Mouse (Mus musculus) neural tube, embryonic 13.5 days (tissue): ENCODE data around the gene Krtap27-1. TPM values are rescaled to one million over a fixed set of nuclear protein-coding genes. Genes with fewer than 3 reads are reported as not detected.

Experiments used
- ATAC-seq: fragments of 200-750 bp; cut with Nextera tagmentation; 2 replicates; pipeline ENCODE4 v1.8.0; 2017; ENCODE audit warnings: low read depth, mild to moderate bottlenecking, moderate TSS enrichment, moderate library complexity
- H3K27ac ChIP-seq: fragments of 300-500 bp; sonication (generic); replicated peaks from 2 replicates; pipeline ENCODE4 v1.5.1; 2015; ENCODE audit warnings: moderate library complexity, mild to moderate bottlenecking, inconsistent platforms
- H3K27me3 ChIP-seq: fragments of 300-500 bp; sonication (generic); 2 replicates; pipeline ENCODE4 v1.6.1; 2015; ENCODE audit warnings: mild to moderate bottlenecking, inconsistent platforms
- H3K36me3 ChIP-seq: fragments of 300-500 bp; sonication (generic); 2 replicates; pipeline ENCODE4 v1.6.1; 2015; ENCODE audit warnings: mild to moderate bottlenecking, inconsistent platforms
- H3K4me1 ChIP-seq: fragments of 300-500 bp; sonication (generic); replicated peaks from 2 replicates; pipeline ENCODE4 v1.6.1; 2015; ENCODE audit warnings: inconsistent platforms
- H3K4me2 ChIP-seq: fragments of 300-500 bp; sonication (generic); 2 replicates; pipeline ENCODE4 v1.6.1; 2015; ENCODE audit warnings: inconsistent platforms, mild to moderate bottlenecking, moderate library complexity
- H3K4me3 ChIP-seq: fragments of 300-500 bp; sonication (generic); 2 replicates; pipeline ENCODE4 v1.5.1; 2015; ENCODE audit warnings: mild to moderate bottlenecking, inconsistent platforms
- H3K9ac ChIP-seq: fragments of 300-500 bp; sonication (generic); 2 replicates; pipeline ENCODE4 v1.6.1; 2015; ENCODE audit warnings: moderate library complexity, mild to moderate bottlenecking, inconsistent platforms
- H3K9me3 ChIP-seq: fragments of 300-500 bp; sonication (generic); 2 replicates; pipeline ENCODE4 v1.6.1; 2016; ENCODE audit warnings: inconsistent platforms
- WGBS: fragments of 180-500 bp; shearing (Covaris S2); methylation state at CpG from one replicate; pipeline ENCODE4 v1.1.7; 2015; 5-methylcytosine and 5-hydroxymethylcytosine counted together
- polyA plus RNA-seq: library from polyadenylated mRNA; unstranded; fragments of >200 nt; fragmentation: Nextera tagmentation; extraction: Ambion mirVana; gene quantifications from 2 replicates; pipeline ENCODE4 v1.2.1, GENCODE M21; 2015

Krtap27-1 gene
- not detected in 2 replicates for polyA plus RNA-seq

GRCm38 (mm10) chr16:88671571-88671970 is at the start of gene Krtap27-1:
Gene Krtap27-1 (minus strand): TSS chr16:88671671.
- no peaks in the 10 kb centered on the region for H3K9me3 ChIP-seq
- H3K4me1 ChIP-seq, result no peaks in the 10 kb centered on the region
- no peaks in the 10 kb centered on the region for H3K36me3 ChIP-seq
- H3K27ac ChIP-seq, result no peak within 1 kb of the TSS
- no peak within 1 kb of the TSS for H3K4me2 ChIP-seq
- no peak within 1 kb of the TSS for H3K4me3 ChIP-seq
- H3K9ac ChIP-seq, result no peak within 1 kb of the TSS
- no peak for ATAC-seq
- WGBS, result 93% methylated on average over 4 of the region's 4 CpGs
- no peaks in the 10 kb centered on the region for H3K27me3 ChIP-seq

DNA sequence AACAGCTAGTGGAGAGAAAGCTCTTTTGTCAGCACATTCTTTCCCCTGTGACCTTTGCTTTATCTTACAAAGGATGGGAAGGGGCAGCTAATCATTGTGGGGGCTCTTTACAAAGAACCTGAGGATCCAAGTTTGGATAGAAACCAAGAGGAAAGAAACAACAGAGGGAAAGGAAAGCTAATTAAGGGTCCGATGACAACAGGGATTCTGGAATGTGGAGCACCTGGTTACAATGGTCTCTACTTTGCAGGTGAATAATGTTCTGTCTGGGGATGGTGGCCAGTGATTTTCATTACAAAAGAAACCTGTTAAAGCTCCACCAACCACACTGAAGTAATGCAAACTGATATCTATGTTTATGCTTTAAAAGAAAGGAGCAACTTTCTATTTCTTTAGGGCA is 48.6 kb upstream of the Krtap27-1 start:
- Histone ChIP-seq H3K4me3 (no peak overlapping the region), H3K27ac (no peak overlapping the region), H3K9ac (no peak overlapping the region), H3K9me3 (no peaks in the 10 kb centered on the region), H3K4me1 (peaks cover 6% of the 10 kb centered on the region), H3K36me3 (no peaks in the 10 kb centered on the region), H3K27me3 (no peaks in the 10 kb centered on the region), H3K4me2 (no peak overlapping the region)
- WGBS, result 24% methylated on average over 1 of the region's 1 CpGs
- no peak for ATAC-seq

DNA sequence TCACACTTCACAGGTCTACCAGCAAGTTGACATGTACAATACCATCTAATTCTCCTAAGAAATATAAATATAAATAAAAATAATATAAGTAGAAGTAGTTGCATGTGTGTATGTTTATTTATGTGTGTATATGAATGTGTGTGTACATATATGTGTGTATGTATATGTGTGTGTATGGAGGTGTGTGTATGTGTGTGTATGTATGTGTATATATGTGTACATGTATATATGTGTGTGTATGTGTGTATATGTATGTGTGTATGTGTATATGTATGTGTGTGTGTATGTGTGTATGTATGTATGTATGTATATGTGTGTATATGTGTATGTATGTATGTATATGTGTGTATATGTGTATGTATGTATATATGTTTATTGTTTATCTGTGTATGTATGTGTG is 45.1 kb upstream of the Krtap27-1 start:
- H3K36me3 ChIP-seq, result no peaks in the 10 kb centered on the region
- H3K4me1 ChIP-seq, result no peaks in the 10 kb centered on the region
- no peaks in the 10 kb centered on the region for H3K27me3 ChIP-seq
- H3K9ac ChIP-seq, result no peak overlapping the region
- no peak overlapping the region for H3K27ac ChIP-seq
- no peak overlapping the region for H3K4me3 ChIP-seq
- no peaks in the 10 kb centered on the region for H3K9me3 ChIP-seq
- no peak for ATAC-seq
- H3K4me2 ChIP-seq, result no peak overlapping the region

DNA sequence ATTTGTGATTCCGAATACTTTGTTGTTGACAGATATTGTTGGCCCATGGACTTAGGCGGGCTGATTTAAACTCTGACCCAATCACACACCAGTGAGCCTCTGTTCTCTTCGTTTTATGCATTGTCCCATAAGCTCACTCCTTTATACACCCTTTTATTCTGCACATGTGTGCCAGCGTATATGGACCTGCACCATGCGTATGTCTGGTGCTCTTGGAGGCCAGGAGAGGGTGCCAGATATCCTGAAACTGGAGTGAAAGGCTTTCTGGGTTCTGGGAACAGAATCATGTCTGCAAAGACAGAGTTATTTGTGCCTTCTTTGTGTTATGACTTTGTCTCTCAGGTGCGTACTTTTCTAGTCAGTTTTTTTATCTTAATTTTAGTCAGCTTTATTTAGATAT is 39.8 kb upstream of the Krtap27-1 start:
- WGBS, result 87% methylated on average over 6 of the region's 6 CpGs

DNA sequence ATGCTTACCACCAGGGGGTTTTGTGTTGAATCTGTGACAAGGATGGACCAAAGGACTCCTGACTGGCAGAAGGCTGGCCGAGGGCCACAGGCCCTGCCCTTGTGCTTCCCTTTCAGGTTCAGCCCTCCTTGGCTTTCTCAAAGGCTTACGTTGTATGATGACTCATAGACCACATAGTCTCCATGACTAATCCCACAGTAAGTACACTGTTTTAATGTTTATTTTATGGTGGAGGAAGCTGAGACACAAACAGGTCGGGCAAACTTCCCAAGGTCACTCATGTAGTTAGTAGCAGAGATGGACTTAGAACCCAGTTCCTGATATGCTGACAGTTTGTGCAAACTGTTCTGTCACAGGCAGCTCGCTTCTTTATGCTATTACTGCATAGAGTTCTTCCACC is 39.3 kb upstream of the Krtap27-1 start:
- Histone ChIP-seq H3K4me3 (no peak overlapping the region), H3K4me1 (no peaks in the 10 kb centered on the region), H3K4me2 (no peak overlapping the region)

More for the DNA sequence above, 39.8 kb upstream of the Krtap27-1 start:
- Histone ChIP-seq H3K4me1 (no peaks in the 10 kb centered on the region), H3K27me3 (no peaks in the 10 kb centered on the region), H3K27ac (no peak overlapping the region), H3K9me3 (no peaks in the 10 kb centered on the region), H3K4me3 (no peak overlapping the region), H3K36me3 (no peaks in the 10 kb centered on the region), H3K9ac (no peak overlapping the region), H3K4me2 (no peak overlapping the region)
- ATAC-seq, result no peak

DNA sequence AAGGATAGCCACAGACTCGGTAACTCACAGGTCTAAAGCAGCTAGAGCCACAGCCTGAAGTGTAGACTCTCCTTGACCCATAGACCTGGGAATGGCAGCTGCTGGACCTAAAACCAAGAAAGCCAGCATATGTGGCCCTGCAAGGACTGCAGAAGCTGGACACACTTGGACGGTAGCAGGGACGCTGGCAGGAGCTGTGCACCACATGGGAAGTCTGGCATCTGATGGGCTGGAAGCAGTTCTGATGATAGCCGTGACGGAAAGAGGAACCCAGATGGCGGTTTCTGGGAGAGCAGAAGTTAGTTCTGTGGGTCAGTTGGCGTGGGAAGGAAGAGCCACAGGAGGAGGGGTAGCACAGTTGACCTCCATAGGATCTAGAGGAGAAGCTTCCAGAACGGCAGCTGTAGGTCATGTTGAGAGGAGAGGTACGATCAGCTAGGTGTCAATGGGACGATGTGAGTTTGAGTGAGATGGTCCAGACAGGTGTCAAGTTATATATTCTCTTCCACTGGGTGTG is 36.1 kb upstream of the Krtap27-1 start, which contains the start of gene 2310061N02Rik:
2310061N02Rik (minus strand) TSS at position 467 of the 517 bp plus-strand sequence.
- Histone ChIP-seq H3K9me3 (no peaks in the 10 kb centered on the region), H3K9ac (no peak within 1 kb of the TSS), H3K4me1 (no peaks in the 10 kb centered on the region), H3K27me3 (no peaks in the 10 kb centered on the region), H3K4me2 (no peak within 1 kb of the TSS), H3K4me3 (no peak within 1 kb of the TSS), H3K36me3 (no peaks in the 10 kb centered on the region), H3K27ac (no peak within 1 kb of the TSS)
- WGBS, result 91% methylated on average over 10 of the region's 10 CpGs
- ATAC-seq, result no peak

More for the DNA sequence above, 39.3 kb upstream of the Krtap27-1 start:
- H3K9ac ChIP-seq, result no peak overlapping the region
- H3K36me3 ChIP-seq, result no peaks in the 10 kb centered on the region
- ATAC-seq, result no peak
- H3K27me3 ChIP-seq, result no peaks in the 10 kb centered on the region
- no peaks in the 10 kb centered on the region for H3K9me3 ChIP-seq
- no peak overlapping the region for H3K27ac ChIP-seq
- WGBS, result 82% methylated on average over 4 of the region's 4 CpGs

DNA sequence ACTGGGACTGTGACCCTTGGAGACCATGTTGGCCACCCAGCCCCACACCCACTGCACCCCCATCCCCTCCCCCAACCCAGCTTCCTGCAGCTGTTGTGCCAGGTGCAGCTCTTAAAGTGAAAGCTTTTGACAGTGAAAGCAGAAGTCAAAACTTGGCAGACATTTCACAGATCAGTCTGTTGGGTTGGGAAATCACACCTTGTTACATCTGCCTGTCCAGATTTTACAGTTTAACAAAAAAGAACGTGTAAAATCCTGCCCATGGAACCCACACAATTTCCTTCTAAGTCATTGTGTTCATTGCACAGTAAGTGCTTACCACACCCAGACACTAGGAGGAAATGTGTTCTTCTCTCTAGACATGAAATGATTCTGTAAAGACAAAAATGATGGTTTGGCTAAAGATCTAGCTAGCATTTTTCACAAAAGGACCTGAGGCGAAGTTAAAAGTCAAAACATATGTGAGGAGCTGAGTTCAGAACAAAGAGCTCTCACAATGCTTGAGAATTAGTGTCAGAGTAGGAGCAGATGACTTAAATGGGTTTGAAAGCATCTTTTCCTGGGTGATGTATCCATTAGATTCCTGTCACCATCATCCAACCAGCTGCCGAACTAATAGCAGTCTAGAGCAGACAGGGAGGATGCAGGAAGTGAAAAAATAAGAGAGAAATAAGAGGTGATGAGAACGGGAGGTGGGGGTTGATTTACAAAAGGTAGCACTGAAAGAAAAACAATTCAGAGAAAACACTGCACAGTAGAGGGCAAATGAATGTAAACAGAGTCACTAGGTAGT is 29.8 kb upstream of the Krtap27-1 start:
- ATAC-seq, result no peak
- no peak overlapping the region for H3K27ac ChIP-seq
- H3K4me1 ChIP-seq, result no peaks in the 10 kb centered on the region
- no peaks in the 10 kb centered on the region for H3K36me3 ChIP-seq
- H3K27me3 ChIP-seq, result no peaks in the 10 kb centered on the region
- no peaks in the 10 kb centered on the region for H3K9me3 ChIP-seq
- H3K4me3 ChIP-seq, result no peak overlapping the region
- no peak overlapping the region for H3K9ac ChIP-seq
- H3K4me2 ChIP-seq, result no peak overlapping the region
- WGBS, result 65% methylated on average over 4 of the region's 4 CpGs

- no peak for ATAC-seq
- no peak overlapping the region for H3K4me3 ChIP-seq
- no peaks in the 10 kb centered on the region for H3K4me1 ChIP-seq
These were observed 24.8 kb upstream of the Krtap27-1 start for GRCm38 (mm10) chr16:88696256-88696655.

GRCm38 (mm10) chr16:88681282-88681681 is 9.8 kb upstream of the Krtap27-1 start:
- H3K9ac ChIP-seq, result no peak overlapping the region
- no peaks in the 10 kb centered on the region for H3K36me3 ChIP-seq
- no peaks in the 10 kb centered on the region for H3K27me3 ChIP-seq
- H3K27ac ChIP-seq, result no peak overlapping the region
- H3K9me3 ChIP-seq, result no peaks in the 10 kb centered on the region
- H3K4me1 ChIP-seq, result no peaks in the 10 kb centered on the region
- ATAC-seq, result no peak
- H3K4me3 ChIP-seq, result no peak overlapping the region
- 47% methylated on average over 2 of the region's 2 CpGs for WGBS
- no peak overlapping the region for H3K4me2 ChIP-seq

More at GRCm38 (mm10) chr16:88696256-88696655, 24.8 kb upstream of the Krtap27-1 start:
- WGBS, result 56% methylated on average over 4 of the region's 4 CpGs
- Histone ChIP-seq H3K9ac (no peak overlapping the region), H3K27me3 (no peaks in the 10 kb centered on the region), H3K9me3 (no peaks in the 10 kb centered on the region), H3K27ac (no peak overlapping the region), H3K4me2 (no peak overlapping the region), H3K36me3 (no peaks in the 10 kb centered on the region)

DNA sequence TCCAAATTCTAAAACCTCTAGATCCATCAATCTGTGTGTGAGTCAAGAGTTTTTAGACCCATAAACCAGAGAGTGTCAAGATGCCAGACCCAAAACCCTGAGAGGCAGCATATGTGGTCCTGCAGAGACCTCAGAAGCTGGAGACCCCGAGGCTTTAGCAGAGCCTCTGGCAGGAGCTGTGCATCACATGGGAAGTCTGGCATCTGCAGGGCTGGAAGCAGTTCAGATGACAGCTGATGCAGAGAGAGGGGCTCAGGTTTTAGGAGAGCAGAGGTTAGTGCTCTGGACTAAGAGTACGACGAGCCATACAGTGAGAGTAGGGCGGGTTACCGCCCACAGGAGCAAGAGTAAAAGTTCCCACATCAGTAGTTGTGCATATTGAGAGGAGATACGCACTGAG is 7.6 kb upstream of the Krtap27-1 start:
- H3K9ac ChIP-seq, result no peak overlapping the region
- H3K9me3 ChIP-seq, result no peaks in the 10 kb centered on the region
- no peak for ATAC-seq
- H3K27ac ChIP-seq, result no peak overlapping the region
- H3K36me3 ChIP-seq, result no peaks in the 10 kb centered on the region
- no peak overlapping the region for H3K4me3 ChIP-seq
- H3K4me1 ChIP-seq, result no peaks in the 10 kb centered on the region
- H3K27me3 ChIP-seq, result no peaks in the 10 kb centered on the region
- WGBS, result 86% methylated on average over 6 of the region's 6 CpGs
- H3K4me2 ChIP-seq, result no peak overlapping the region

DNA sequence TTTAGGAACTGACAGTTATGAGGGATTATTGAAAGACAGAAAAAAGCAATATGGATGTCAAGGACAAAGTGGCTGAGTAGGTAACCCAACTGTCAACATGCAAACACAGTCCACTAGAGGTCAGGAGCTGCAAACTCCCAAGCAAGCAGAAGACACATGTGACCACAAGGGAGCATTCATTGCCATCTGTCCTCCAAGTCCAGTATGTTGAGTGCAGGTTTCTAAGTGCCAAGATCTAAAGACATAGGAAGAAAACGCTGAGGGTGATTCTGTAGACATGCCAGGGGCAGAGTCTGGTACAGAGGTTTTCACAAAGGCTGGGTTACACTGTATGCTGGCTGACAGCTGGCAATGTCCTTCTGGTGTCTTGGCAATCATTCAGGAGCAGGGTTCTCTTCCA is 14.0 kb downstream of the Krtap27-1 start:
- Histone ChIP-seq H3K36me3 (no peaks in the 10 kb centered on the region), H3K9me3 (no peaks in the 10 kb centered on the region), H3K27ac (no peak overlapping the region), H3K4me2 (no peak overlapping the region), H3K4me3 (no peak overlapping the region), H3K9ac (no peak overlapping the region), H3K4me1 (no peaks in the 10 kb centered on the region; the same call in 1 of the 2 replicates), H3K27me3 (no peaks in the 10 kb centered on the region)
- ATAC-seq, result no peak
- 54% methylated on average over 1 of the region's 1 CpGs for WGBS

- no peak overlapping the region for H3K27ac ChIP-seq
- ATAC-seq, result no peak
- no peaks in the 10 kb centered on the region for H3K36me3 ChIP-seq
- WGBS, result 68% methylated on average over 2 of the region's 2 CpGs
- H3K4me3 ChIP-seq, result no peak overlapping the region
- no peak overlapping the region for H3K9ac ChIP-seq
- no peak overlapping the region for H3K4me2 ChIP-seq
- no peaks in the 10 kb centered on the region for H3K27me3 ChIP-seq
- H3K4me1 ChIP-seq, result no peaks in the 10 kb centered on the region
- no peaks in the 10 kb centered on the region for H3K9me3 ChIP-seq
These were observed 19.5 kb downstream of the Krtap27-1 start for GRCm38 (mm10) chr16:88651952-88652351.

GRCm38 (mm10) chr16:88651082-88651481 is 20.4 kb downstream of the Krtap27-1 start:
- 81% methylated on average over 1 of the region's 1 CpGs for WGBS

More at GRCm38 (mm10) chr16:88651082-88651481, 20.4 kb downstream of the Krtap27-1 start:
- Histone ChIP-seq H3K27me3 (no peaks in the 10 kb centered on the region), H3K4me3 (no peak overlapping the region), H3K36me3 (no peaks in the 10 kb centered on the region), H3K9ac (no peak overlapping the region), H3K27ac (no peak overlapping the region), H3K4me1 (no peaks in the 10 kb centered on the region), H3K4me2 (no peak overlapping the region), H3K9me3 (no peaks in the 10 kb centered on the region)
- ATAC-seq, result no peak
